Mouse (Mus musculus) skeletal muscle tissue, adult 2 months (tissue): ENCODE data around the gene Olfr1341.

Source experiments
- DNase-seq: peaks from one replicate; pipeline ENCODE4 v3.0.0-alpha.2; 2012; ENCODE audit warnings: low read depth, low spot score

Olfr1341 gene

GRCm38 (mm10) chr4:118703223-118703622, at the start of gene Olfr1341:
Gene Olfr1341 (plus strand): TSS chr4:118703523.
- no peak for DNase-seq

GRCm38 (mm10) chr4:118658652-118659051, 44.7 kb upstream of the Olfr1341 start, which contains the start of gene Olfr62:
Gene Olfr62 (plus strand): TSS chr4:118658952.
- DNase-seq = no peak

GRCm38 (mm10) chr4:118687086-118687485, 16.2 kb upstream of the Olfr1341 start:
- DNase-seq = no peak

GRCm38 (mm10) chr4:118692412-118692973, 10.8 kb upstream of the Olfr1341 start, which contains the start of gene Olfr1342:
Gene Olfr1342 (minus strand): TSS chr4:118692756.
- DNase-seq = no peak

- DNase-seq = no peak
These were observed 9.5 kb upstream of the Olfr1341 start for GRCm38 (mm10) chr4:118693812-118694211.

GRCm38 (mm10) chr4:118708086-118708485, 4.8 kb downstream of the Olfr1341 start:
- DNase-seq = no peak

GRCm38 (mm10) chr4:118711656-118712055, 8.3 kb downstream of the Olfr1341 start:
- no peak for DNase-seq

- no peak for DNase-seq
These were observed 16.5 kb downstream of the Olfr1341 start, which contains the start of gene Olfr1340 for GRCm38 (mm10) chr4:118719838-118720237. Gene Olfr1340 (plus strand): TSS chr4:118720138.

GRCm38 (mm10) chr4:118721742-118722483, 18.6 kb downstream of the Olfr1341 start:
- DNase-seq = no peak

- DNase-seq = no peak
These were observed 28.6 kb downstream of the Olfr1341 start, which contains the start of gene Olfr1339 for GRCm38 (mm10) chr4:118731875-118732274. Gene Olfr1339 (plus strand): TSS chr4:118732175.

- no peak for DNase-seq
These were observed 36.3 kb downstream of the Olfr1341 start for GRCm38 (mm10) chr4:118739574-118739973.

GRCm38 (mm10) chr4:118740988-118741698, 37.8 kb downstream of the Olfr1341 start:
- no peak for DNase-seq

GRCm38 (mm10) chr4:118741881-118742280, 38.6 kb downstream of the Olfr1341 start:
- DNase-seq = no peak

GRCm38 (mm10) chr4:118758637-118759036, 55.3 kb downstream of the Olfr1341 start, which contains the start of gene Olfr1338:
Gene Olfr1338 (minus strand): TSS chr4:118758737.
- DNase-seq = no peak
